Mouse (Mus musculus): Measurements from ENCODE around the gene Scn1b.

DNA sequence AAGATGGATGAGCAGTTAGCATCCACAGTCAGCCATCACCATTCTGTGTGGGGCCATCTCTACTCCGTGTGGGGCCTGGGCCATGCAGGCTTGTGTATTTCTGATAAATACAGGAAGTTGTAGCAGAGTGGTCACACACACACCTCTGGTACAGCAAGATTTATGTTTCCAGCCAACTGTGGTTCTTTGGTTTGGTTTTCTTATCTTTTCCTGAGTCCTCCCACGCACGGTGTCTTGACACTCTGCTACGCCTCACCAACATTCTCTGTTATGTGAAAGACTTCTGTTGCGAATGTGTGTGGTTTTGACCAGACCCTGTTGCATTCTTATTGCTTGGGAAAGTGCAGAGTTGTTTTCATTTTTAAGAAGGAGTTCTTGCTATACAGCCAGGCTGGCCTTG, 34.0 kb upstream of the Scn1b start:
- TF ChIP-seq POLR2A (IDR thresholded peaks at IDR 0.05; ENCODE audit: insufficient read depth, low read depth, low read length), result no peak
- no peak for TF ChIP-seq CTCF (IDR thresholded peaks at IDR 0.05; ENCODE audit: insufficient read depth, low read depth, low read length)

Data from olfactory bulb, adult 2 months (tissue).